In genomic region chr8:126589507-126590023, GRCm38 (mm10) we compare ENCODE assay signal across 8 mouse cellular contexts. TPM values are rescaled to one million over a fixed set of nuclear protein-coding genes. Genes with fewer than 3 reads are reported as not detected.
DNase-seq lines count a peak whose midpoint lies in the region; ATAC-seq and TF ChIP-seq lines count a peak whose summit lies in the region.

No protein-coding gene starts in this region.

- no peak for TF ChIP-seq RAD21 in CH12.LX (IDR thresholded peaks at IDR 0.05; ENCODE audit: low read depth, low read length)

- peak overlapping the region; percentile 100 for H3K4me3 ChIP-seq in heart, embryonic 10.5 days
- H3K4me3 ChIP-seq in CH12.LX (replicated peaks in 1 of 3; ENCODE audit: low read depth in 2 of 3, low read length in 2 of 3, poor library complexity in 1 of 3), result peak overlapping the region; percentile 89 to 96 (median 90)
- peak overlapping the region; percentile 99 for H3K4me3 ChIP-seq in forebrain, embryonic 14.5 days (ENCODE audit: low read depth, low read length)
- peak overlapping the region; percentile 65 to 75 for H3K4me3 ChIP-seq in liver, embryonic 14.5 days (ENCODE audit: insufficient read depth in 1 of 2, low read depth in 2 of 2, low read length in 2 of 2)

- H3K4me1 ChIP-seq in heart, embryonic 10.5 days, result peaks cover 48% of the 10 kb centered on the region
- peaks cover 7 to 30% of the 10 kb centered on the region in 2 experiments for H3K4me1 ChIP-seq in CH12.LX (ENCODE audit: control insufficient read depth in 1 of 2, insufficient read depth in 2 of 2)
- peaks cover 42% of the 10 kb centered on the region for H3K4me1 ChIP-seq in forebrain, embryonic 14.5 days (ENCODE audit: control insufficient read depth, insufficient read depth, low read length)
- H3K4me1 ChIP-seq in liver, embryonic 14.5 days (replicated peaks; ENCODE audit: control insufficient read depth in 2 of 2, insufficient read depth in 2 of 2, low read length in 1 of 2), result peaks cover 13 to 31% of the 10 kb centered on the region in 2 experiments

- peak overlapping the region; percentile 93; the same call in 1 of the 2 replicates for H3K4me2 ChIP-seq in CH12.LX (ENCODE audit: insufficient read depth, low read depth, poor library complexity, severe bottlenecking)
- peak overlapping the region; percentile 100 for H3K4me2 ChIP-seq in forebrain, embryonic 14.5 days (ENCODE audit: low read length)
- peak overlapping the region; percentile 89 for H3K4me2 ChIP-seq in liver, embryonic 14.5 days (ENCODE audit: low read depth)

- dilution Hi-C loops in CH12.LX (cut with MboI; ENCODE audit: extremely low pct_ligation_motif_present, extremely low pct_unique_long_range_greater_than_20kb, low sequenced_read_pairs), result no loop called here

- no peak for ATAC-seq in forebrain, embryonic 14.5 days
- no peak for ATAC-seq in liver, embryonic 14.5 days (ENCODE audit: insufficient read depth)

- DNase-seq in heart, embryonic 10.5 days (ENCODE audit: low spot score), result no peak
- no peak for DNase-seq in heart, postnatal 14 days
- no peak for DNase-seq in CH12.LX (ENCODE audit: extremely low read depth)
- DNase-seq in forebrain, embryonic 14.5 days (ENCODE audit: low spot score), result no peak
- DNase-seq in liver, embryonic 14.5 days (ENCODE audit: low read depth in 3 of 3, low spot score in 3 of 3), result no peak
- DNase-seq in embryo, embryonic 9.5 days (ENCODE audit: extremely low spot score), result no peak
- DNase-seq in layer of hippocampus, postnatal 36 days, result no peak
- DNase-seq in T-cell, adult 2 months (ENCODE audit: low spot score), result no peak

- TF ChIP-seq CTCF in CH12.LX (conservative IDR thresholded peaks at IDR 0.05 in 1 of 2, IDR thresholded peaks at IDR 0.05 in 1 of 2; ENCODE audit: low read depth in 2 of 2, low read length in 2 of 2), result no peak
- TF ChIP-seq CTCF in liver, embryonic 14.5 days (IDR thresholded peaks at IDR 0.05; ENCODE audit: low read depth), result no peak

- TF ChIP-seq EP300 in CH12.LX (IDR thresholded peaks at IDR 0.05; ENCODE audit: low read length), result no peak
- no peak for TF ChIP-seq EP300 in liver, embryonic 14.5 days (IDR thresholded peaks at IDR 0.05; ENCODE audit: low read depth)

- peak overlapping the region; percentile 78 for H3K9ac ChIP-seq in CH12.LX (ENCODE audit: insufficient read depth, low read depth)
- H3K9ac ChIP-seq in forebrain, embryonic 14.5 days (ENCODE audit: low read length), result peak overlapping the region; percentile 100
- peak overlapping the region; percentile 72 for H3K9ac ChIP-seq in liver, embryonic 14.5 days (replicated peaks)

- WGBS in heart, embryonic 10.5 days, result 10% methylated on average over 1 of the region's 1 CpGs
- 34% methylated on average over 1 of the region's 1 CpGs for WGBS in forebrain, embryonic 14.5 days
- 0% methylated on average over 1 of the region's 1 CpGs for WGBS in liver, embryonic 14.5 days (ENCODE audit: insufficient replicate concordance)

- peaks cover 75% of the 10 kb centered on the region for H3K79me2 ChIP-seq in CH12.LX (replicated peaks; ENCODE audit: control insufficient read depth, extremely low read depth, insufficient read depth, poor library complexity, severe bottlenecking)

- H3K27ac ChIP-seq in heart, embryonic 10.5 days, result peak overlapping the region; percentile 86
- peak overlapping the region; percentile 66 for H3K27ac ChIP-seq in CH12.LX (ENCODE audit: insufficient read depth, low read depth)
- 0 out of 2 replicates have a peak overlapping the region, but pooled peaks have one; percentile 33 for H3K27ac ChIP-seq in forebrain, embryonic 14.5 days (ENCODE audit: low read depth, low read length)
- H3K27ac ChIP-seq in liver, embryonic 14.5 days, result peak overlapping the region; percentile 85

- peaks cover 32% of the 10 kb centered on the region for H3K36me3 ChIP-seq in heart, embryonic 10.5 days
- H3K36me3 ChIP-seq in CH12.LX (replicated peaks in 1 of 2; ENCODE audit: control insufficient read depth in 1 of 2, insufficient read depth in 1 of 2, low read length in 1 of 2), result peaks cover 24 to 57% of the 10 kb centered on the region in 2 experiments
- peaks cover 41% of the 10 kb centered on the region for H3K36me3 ChIP-seq in forebrain, embryonic 14.5 days (ENCODE audit: control insufficient read depth, insufficient read depth, low read length)
- H3K36me3 ChIP-seq in liver, embryonic 14.5 days (replicated peaks; ENCODE audit: control insufficient read depth, insufficient read depth, low read depth), result no peaks in the 10 kb centered on the region; the same call in 1 of the 2 replicates

- TF ChIP-seq POLR2A in CH12.LX (IDR thresholded peaks at IDR 0.05; ENCODE audit: low read depth, low read length), result no peak; the same call in 1 of the 2 replicates

- intact Hi-C loops in heart, postnatal 14 days (cut with DNase I), result no loop called here

- in situ Hi-C loops in CH12.LX (cut with MboI; ENCODE audit: low pct_ligation_motif_present, low pct_unique_long_range_greater_than_20kb, low sequenced_read_pairs), result loop anchor here (10.0 kb wide), 1 partner anchor 335 kb away; no protein-coding TSS in a partner anchor

- no peaks in the 10 kb centered on the region for H3K9me3 ChIP-seq in heart, embryonic 10.5 days
- no peaks in the 10 kb centered on the region for H3K9me3 ChIP-seq in CH12.LX (replicated peaks; ENCODE audit: low read length)
- no peaks in the 10 kb centered on the region for H3K9me3 ChIP-seq in forebrain, embryonic 14.5 days (replicated peaks; ENCODE audit: control insufficient read depth, low read length)
- H3K9me3 ChIP-seq in liver, embryonic 14.5 days (ENCODE audit: control insufficient read depth, low read length), result no peaks in the 10 kb centered on the region

- H3K27me3 ChIP-seq in heart, embryonic 10.5 days (ENCODE audit: insufficient read depth, poor library complexity, severe bottlenecking), result no peaks in the 10 kb centered on the region
- no peaks in the 10 kb centered on the region for H3K27me3 ChIP-seq in CH12.LX (replicated peaks)
- H3K27me3 ChIP-seq in forebrain, embryonic 14.5 days (replicated peaks; ENCODE audit: control insufficient read depth, insufficient read depth, low read length), result no peaks in the 10 kb centered on the region
- H3K27me3 ChIP-seq in liver, embryonic 14.5 days (ENCODE audit: control insufficient read depth, insufficient read depth, low read length), result no peaks in the 10 kb centered on the region

TF ChIP-seq in CH12.LX, 34 proteins besides CTCF, POLR2A, EP300 and RAD21:
- TF ChIP-seq MEF2A (IDR thresholded peaks at IDR 0.05; ENCODE audit: borderline replicate concordance, low read depth, low read length) (no peak), TBP (conservative IDR thresholded peaks at IDR 0.05; ENCODE audit: low read depth, low read length) (0 out of 2 replicates have a peak, but pooled peaks have one; percentile 24), ZNF384 (IDR thresholded peaks at IDR 0.05; ENCODE audit: low read depth, low read length) (peak; percentile 51)
TF ChIP-seq in CH12.LX: peak in this region for 2.

RNA-seq across cellular contexts. Expression of gene Irf2bp2, which starts 4.2 kb away (rescaled TPM):
- 4.6 and 6.5 TPM in 2 replicates for polyA plus RNA-seq in heart, embryonic 10.5 days (2016; fragmentation: Nextera tagmentation; extraction: Ambion mirVana)
- 100 to 1,000 TPM; 124 to 140 TPM for total RNA-seq in heart, postnatal 14 days (2021)
- total RNA-seq in CH12.LX (2012; rRNA removed) (20.2 and 28.6 TPM in 2 replicates), CH12.LX (2014; rRNA removed) (30.3 and 31.2 TPM in 2 replicates)
- 17.8 and 19.9 TPM in 2 replicates for polyA plus RNA-seq in CH12.LX (2012; ENCODE audit: insufficient read length, low read depth)
- polyA plus RNA-seq in forebrain, embryonic 14.5 days (2014; fragmentation: Nextera tagmentation; extraction: Ambion mirVana), result 7.9 and 8.3 TPM in 2 replicates
- polyA plus RNA-seq in liver, embryonic 14.5 days (2012; rRNA removed), result 10.9 and 11.5 TPM in 2 replicates
- polyA plus RNA-seq in liver, embryonic 14.5 days (2014; fragmentation: Nextera tagmentation; extraction: Ambion mirVana), result 2.8 and 3.2 TPM in 2 replicates
- 10 to 100 TPM; 61.4 to 61.6 TPM for total RNA-seq in layer of hippocampus, postnatal 36 days (2021)

Comparison
In these comparisons a context has a peak if more than half of its experiments do, and no peak if none do; other contexts are left out.
1. H3K27ac ChIP-seq: peak in every context shown above with its lines; median percentile 86 in heart, embryonic 10.5 days; 85 in liver, embryonic 14.5 days; 66 in CH12.LX; 33 in forebrain, embryonic 14.5 days.